Mouse (Mus musculus) brain, embryonic 18.5 days (tissue): ENCODE results near the gene Vmn1r218.
"Not testable (repeated sequence)": the region's sequence is repeated elsewhere in the genome, so short reads cannot be mapped to it uniquely, and the experiment has no call there.

Source experiments
- DNase-seq: peaks from one replicate; pipeline ENCODE4 v3.0.0-alpha.2; 2012; ENCODE audit warnings: low read depth, low spot score

Gene Vmn1r218

GRCm38 (mm10) chr13:23133099-23133498 lies at the start of gene Vmn1r218:
Vmn1r218 (plus strand) TSS chr13:23133155.
- no peak for DNase-seq

- no peak for DNase-seq
These were observed 38.6 kb upstream of the Vmn1r218 start for GRCm38 (mm10) chr13:23094386-23094785.

- not testable (repeated sequence) for DNase-seq
These were observed 14.8 kb upstream of the Vmn1r218 start, which contains the start of gene Vmn1r217 for GRCm38 (mm10) chr13:23118126-23118525. Vmn1r217 (minus strand) TSS chr13:23118226.

- no peak for DNase-seq
These were observed 12.3 kb upstream of the Vmn1r218 start for GRCm38 (mm10) chr13:23120611-23121010.

- no peak for DNase-seq
These were observed 546 bp downstream of the Vmn1r218 start for GRCm38 (mm10) chr13:23133501-23133900.

GRCm38 (mm10) chr13:23138880-23139279 lies 5.9 kb downstream of the Vmn1r218 start:
- no peak for DNase-seq

GRCm38 (mm10) chr13:23157848-23158247 lies 24.9 kb downstream of the Vmn1r218 start:
- DNase-seq, result no peak

- no peak for DNase-seq
These were observed 26.1 kb downstream of the Vmn1r218 start, which contains the start of gene Vmn1r219 for GRCm38 (mm10) chr13:23159012-23159411. Vmn1r219 (plus strand) TSS chr13:23159312.

GRCm38 (mm10) chr13:23166471-23166870 lies 33.5 kb downstream of the Vmn1r218 start:
- DNase-seq, result not testable (repeated sequence)

- DNase-seq, result no peak
These were observed 54.9 kb downstream of the Vmn1r218 start, which contains the start of gene Vmn1r220 for GRCm38 (mm10) chr13:23187875-23188274. Vmn1r220 (minus strand) TSS chr13:23187975.
